Mouse (Mus musculus) layer of hippocampus, postnatal 25 days (tissue): Measurements from ENCODE around the gene Tead2. TPM values are rescaled to one million over a fixed set of nuclear protein-coding genes. Genes with fewer than 3 reads are reported as not detected.
A peak's percentile ranks its signal among the peaks of the same experiment; 100 is the strongest.

ENCODE experiments used
- DNase-seq, 2 experiments: peaks; one replicate each; pipeline ENCODE4 v3.0.0; 2022; ENCODE audit warnings: mixed read lengths in 2 of 2, low spot score in 1 of 2; ENCODE audit errors: extremely low spot score in 1 of 2
- total RNA-seq, 2 experiments: library from RNA; stranded (reverse); gene quantifications; 2 replicates each; pipeline ENCODE4 v1.2.3; 2021

Tead2 gene
- total RNA-seq, 2 experiments from 2014 or later: 4.7 to 5.5 TPM

GRCm38 (mm10) chr7:45190186-45190585 is 25.4 kb upstream of the Tead2 start:
- DNase-seq: no peak

- DNase-seq: no peak
Observed at GRCm38 (mm10) chr7:45191161-45191560, 24.4 kb upstream of the Tead2 start.

DNA sequence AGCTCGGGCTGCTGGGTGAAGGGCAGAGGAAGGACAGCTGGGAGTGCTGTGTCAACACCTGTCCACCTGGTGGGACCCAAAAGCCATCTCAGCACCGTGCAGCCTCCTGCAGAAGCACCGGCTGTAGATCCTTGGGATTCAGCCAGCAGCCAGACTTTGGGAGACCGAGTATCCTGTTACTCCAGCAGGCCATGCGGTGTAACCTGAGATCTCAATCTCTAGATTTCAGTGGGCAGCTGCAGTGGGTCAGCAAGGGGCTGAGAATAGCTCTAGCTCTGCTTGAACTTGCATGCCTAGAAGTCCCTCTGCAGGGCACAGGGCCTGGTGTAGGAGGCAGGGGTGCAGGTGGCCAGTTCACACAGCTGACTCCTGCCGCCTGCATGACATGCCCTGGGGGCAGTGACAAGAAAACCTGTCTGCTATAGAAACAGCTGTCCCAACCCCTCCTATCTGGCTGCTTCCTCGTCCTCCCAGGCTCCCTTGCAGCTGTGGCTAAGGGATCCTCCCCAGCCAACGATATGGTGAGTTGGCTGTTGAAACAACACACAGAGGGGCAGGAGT is 23.7 kb upstream of the Tead2 start:
- no peak for DNase-seq

DNA sequence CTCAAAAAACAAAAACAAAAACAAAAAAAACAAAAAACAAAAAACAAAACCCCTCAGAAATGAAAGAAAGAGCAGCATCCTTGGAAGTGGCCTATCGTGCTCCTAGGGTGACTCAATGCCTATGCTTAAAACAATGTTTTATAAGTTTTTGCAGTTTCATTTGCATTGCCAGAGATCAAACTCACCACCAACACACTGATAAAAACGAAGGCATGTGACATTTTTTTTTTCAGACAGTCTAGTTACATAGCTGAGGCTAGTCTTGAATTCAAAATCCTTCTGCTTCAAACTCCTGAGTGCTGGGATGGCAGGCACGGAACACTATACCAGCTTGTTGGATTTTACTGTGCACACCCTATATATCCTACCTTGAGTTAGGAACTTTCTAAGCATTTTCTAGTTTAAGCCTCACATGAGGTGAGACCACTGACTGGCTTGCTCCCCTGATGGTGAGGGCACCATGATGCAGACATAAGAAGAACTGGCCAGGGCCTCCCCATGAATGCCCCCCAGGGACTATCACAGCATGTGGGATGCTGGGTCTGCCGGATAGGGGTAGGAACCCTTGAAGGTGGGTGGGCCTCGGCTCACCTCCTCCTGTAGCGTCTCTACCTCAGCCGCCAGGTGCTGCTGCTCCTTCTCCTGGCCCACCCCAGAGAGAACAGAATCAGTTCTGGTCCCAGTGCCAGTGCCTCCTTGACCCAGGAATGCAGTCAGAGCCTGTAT is 22.8 kb upstream of the Tead2 start:
- DNase-seq: no peak

GRCm38 (mm10) chr7:45193406-45193805 is 22.1 kb upstream of the Tead2 start:
- DNase-seq: no peak

DNA sequence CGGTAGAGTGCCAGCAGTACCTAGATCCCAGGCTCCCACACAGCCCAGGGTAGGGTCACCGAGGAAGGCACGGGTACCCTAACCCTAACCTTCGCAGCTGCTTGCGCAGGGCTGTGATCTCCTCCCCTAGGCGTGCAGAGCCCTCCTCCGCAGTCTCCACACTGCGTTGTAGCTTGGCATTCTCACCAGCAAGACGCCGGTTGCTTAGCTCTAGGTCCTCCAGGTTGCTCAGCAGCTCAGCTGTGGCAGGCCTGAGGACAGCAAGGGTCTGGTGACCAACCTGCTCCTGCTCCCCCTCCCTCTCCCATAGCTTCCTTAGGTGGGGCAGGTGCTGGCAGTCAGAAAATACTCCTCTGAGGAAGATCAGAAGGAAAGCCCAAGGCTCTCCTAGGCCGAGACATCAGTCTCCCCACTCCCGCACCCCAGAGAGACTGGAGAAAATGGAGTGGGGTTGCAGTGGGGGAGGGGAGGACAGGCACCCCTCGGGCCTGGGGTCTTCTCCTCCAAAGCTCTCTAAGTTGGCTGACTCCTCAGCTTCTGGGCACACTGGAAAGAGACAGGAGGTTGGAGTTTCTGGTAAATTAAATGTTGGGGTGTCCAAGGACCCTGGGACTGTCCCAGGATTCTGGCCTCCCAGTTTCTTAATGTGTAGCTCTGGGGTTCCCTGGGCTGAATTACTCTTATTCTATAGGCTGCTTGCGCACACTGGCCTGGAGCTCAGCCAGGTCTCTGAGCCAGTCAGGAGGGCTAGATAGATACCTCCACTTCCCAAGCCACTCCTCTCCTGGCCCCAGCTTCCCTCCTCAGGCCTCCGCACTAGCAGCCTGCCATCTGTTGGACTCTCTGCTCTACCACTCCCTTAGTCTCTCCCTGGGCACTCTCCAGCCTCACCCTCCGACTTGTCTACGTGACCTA is 21.4 kb upstream of the Tead2 start:
- no peak for DNase-seq

GRCm38 (mm10) chr7:45195341-45196175 is 20.0 kb upstream of the Tead2 start:
- DNase-seq: no peak

GRCm38 (mm10) chr7:45196176-45196535 is 19.4 kb upstream of the Tead2 start:
- DNase-seq: no peak

- no peak for DNase-seq
Observed at GRCm38 (mm10) chr7:45196994-45197393, 18.6 kb upstream of the Tead2 start.

- DNase-seq: peak; percentile 41 to 52
Observed at GRCm38 (mm10) chr7:45198435-45198834, 17.1 kb upstream of the Tead2 start.

- DNase-seq: no peak
Observed at GRCm38 (mm10) chr7:45198961-45199360, 16.6 kb upstream of the Tead2 start.

- no peak for DNase-seq
Observed at GRCm38 (mm10) chr7:45202654-45203053, 12.9 kb upstream of the Tead2 start.

- peak; percentile 73 to 79 for DNase-seq
Observed at GRCm38 (mm10) chr7:45204380-45205143, 11.0 kb upstream of the Tead2 start, which contains the start of gene Ccdc155. Ccdc155 (minus strand) TSS chr7:45204892.

GRCm38 (mm10) chr7:45208260-45208659 is 7.3 kb upstream of the Tead2 start:
- no peak for DNase-seq

DNA sequence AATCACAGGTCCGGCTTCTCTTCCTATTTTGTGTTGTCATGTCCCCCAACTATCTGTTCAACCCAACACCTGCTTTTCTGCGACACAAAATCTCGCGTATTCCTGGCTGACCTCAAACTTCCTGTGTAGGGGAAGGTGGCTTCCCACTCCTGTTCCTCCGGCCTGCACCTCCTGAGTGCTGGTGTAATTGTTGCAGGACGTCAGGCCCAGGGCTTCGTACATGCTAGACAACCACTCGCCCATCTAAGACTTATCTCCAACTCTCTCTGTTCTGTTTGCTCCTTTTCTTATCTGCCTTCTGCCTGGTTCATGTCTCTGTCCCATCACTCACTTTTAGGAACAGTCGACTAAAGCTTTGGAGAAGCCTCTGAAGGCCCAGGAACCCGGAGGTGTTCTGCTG is 4.5 kb upstream of the Tead2 start:
- DNase-seq: no peak

DNA sequence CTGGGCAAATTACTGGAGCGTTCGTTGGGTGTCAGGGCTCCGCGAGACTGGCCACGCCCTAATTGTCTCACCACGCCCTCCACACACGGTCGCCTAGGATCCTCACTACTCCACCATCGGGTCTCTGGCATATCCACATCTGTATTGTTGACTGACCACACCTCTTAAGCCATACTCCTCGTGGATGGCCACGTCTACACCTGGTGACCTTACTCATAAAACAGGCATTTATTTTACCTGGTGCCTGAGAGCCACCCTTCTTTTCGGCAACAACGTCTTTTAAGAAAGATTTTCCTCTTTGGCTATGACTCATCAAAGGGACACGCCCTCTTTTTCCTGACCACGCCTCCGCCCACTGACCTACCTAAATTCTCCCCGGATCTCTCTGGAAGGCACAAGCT is 3.7 kb upstream of the Tead2 start, which contains the start of gene Dkkl1:
TSS of gene Dkkl1 (minus strand) at position 297 of the 401 bp plus-strand sequence.
- no peak for DNase-seq

GRCm38 (mm10) chr7:45212356-45212755 is 3.2 kb upstream of the Tead2 start:
- no peak for DNase-seq

- DNase-seq: no peak
Observed at GRCm38 (mm10) chr7:45213708-45214107, 1.8 kb upstream of the Tead2 start.

GRCm38 (mm10) chr7:45216442-45217183 is 1.1 kb downstream of the Tead2 start:
- no peak for DNase-seq
